In the genomic region with DNA sequence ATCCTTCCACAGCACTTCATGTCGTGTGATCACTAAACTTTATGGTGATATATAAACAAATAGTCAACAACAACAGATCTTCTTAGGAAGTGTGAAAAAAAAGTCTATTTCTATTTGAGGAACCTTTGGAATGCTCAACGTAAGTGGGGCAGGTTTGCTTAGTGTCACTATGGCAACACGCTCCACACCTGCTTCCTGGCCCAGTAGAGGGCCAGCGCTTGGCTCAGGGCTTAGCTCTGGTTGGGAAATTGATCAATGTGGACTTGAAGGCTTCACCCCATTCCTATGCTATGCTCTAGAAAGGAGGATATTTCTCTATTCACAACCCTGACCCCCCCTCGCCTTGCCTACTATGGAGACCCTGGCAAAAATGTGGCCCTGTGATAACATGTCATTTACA, we compare ENCODE assay signal across 8 mouse cellular contexts.
A peak's percentile ranks its signal among the peaks of the same experiment; 100 is the strongest.
DNase-seq lines count a peak whose midpoint lies in the region; ATAC-seq and TF ChIP-seq lines count a peak whose summit lies in the region.
"Had no signal": no experiment of that assay in that cellular context is flagged by ENCODE, and none has a peak within 500 bp of the region (broad histone marks: within the 10 kb centered on the region; RNA-seq: fewer than 3 reads in every experiment).

No protein-coding gene starts in this region.

- no peak overlapping the region for H3K4me3 ChIP-seq in neural tube, embryonic 11.5 days (ENCODE audit: low read depth, low read length)
- H3K4me3 ChIP-seq in hindbrain, embryonic 13.5 days: no peak overlapping the region
- no peak overlapping the region for H3K4me3 ChIP-seq in lung, postnatal 0 days (ENCODE audit: low read depth, low read length)
- H3K4me3 ChIP-seq in stomach, postnatal 0 days (ENCODE audit: low read depth, low read length): no peak overlapping the region
- H3K4me3 ChIP-seq: erythroblast, embryonic 14.5 days had no signal

- no peaks in the 10 kb centered on the region for H3K36me3 ChIP-seq in neural tube, embryonic 11.5 days (ENCODE audit: control insufficient read depth, insufficient read depth, low read length)
- no peaks in the 10 kb centered on the region for H3K36me3 ChIP-seq in hindbrain, embryonic 13.5 days
- no peaks in the 10 kb centered on the region for H3K36me3 ChIP-seq in lung, postnatal 0 days (ENCODE audit: insufficient read depth, low read length)
- no peaks in the 10 kb centered on the region for H3K36me3 ChIP-seq in stomach, postnatal 0 days (ENCODE audit: control insufficient read depth, insufficient read depth, low read length)

- DNase-seq in neural tube, embryonic 11.5 days (ENCODE audit: low spot score): no peak
- DNase-seq in neural tube, embryonic 10.5 days (ENCODE audit: extremely low spot score, low spot score): no peak
- peak; percentile 72 for DNase-seq in lung, postnatal 0 days (ENCODE audit: low spot score)
- peak; percentile 20 for DNase-seq in stomach, postnatal 0 days (ENCODE audit: low spot score)
- no peak for DNase-seq in spleen, postnatal 10 days (ENCODE audit: low spot score in 2 of 2)
- no peak for DNase-seq in left cerebral cortex, adult 18-20 months (ENCODE audit: low spot score in 2 of 2)

- peak; percentile 41; the same call in 1 of the 2 replicates for ATAC-seq in neural tube, embryonic 11.5 days (ENCODE audit: insufficient read depth, low FRiP score, low TSS enrichment)
- peak; percentile 75 for ATAC-seq in hindbrain, embryonic 13.5 days (ENCODE audit: low FRiP score)
- ATAC-seq in lung, postnatal 0 days: peak; percentile 90
- ATAC-seq in stomach, postnatal 0 days (ENCODE audit: low FRiP score, low TSS enrichment): peak; percentile 79

- no peak overlapping the region for H3K9ac ChIP-seq in neural tube, embryonic 11.5 days (ENCODE audit: low read length)
- no peak overlapping the region for H3K9ac ChIP-seq in hindbrain, embryonic 13.5 days
- no peak overlapping the region for H3K9ac ChIP-seq in lung, postnatal 0 days (replicated peaks; ENCODE audit: low read depth)
- no peak overlapping the region for H3K9ac ChIP-seq in stomach, postnatal 0 days (ENCODE audit: low read length)

- no peak overlapping the region for H3K4me2 ChIP-seq in neural tube, embryonic 11.5 days (ENCODE audit: low read depth)
- H3K4me2 ChIP-seq in hindbrain, embryonic 13.5 days: no peak overlapping the region
- no peak overlapping the region for H3K4me2 ChIP-seq in lung, postnatal 0 days (replicated peaks; ENCODE audit: low read depth, low read length)
- no peak overlapping the region for H3K4me2 ChIP-seq in stomach, postnatal 0 days (replicated peaks; ENCODE audit: low read depth)

- H3K4me1 ChIP-seq in neural tube, embryonic 11.5 days (ENCODE audit: control insufficient read depth, insufficient read depth, low read length): no peaks in the 10 kb centered on the region
- peaks cover 3% of the 10 kb centered on the region; the same call in 1 of the 2 replicates for H3K4me1 ChIP-seq in hindbrain, embryonic 13.5 days (replicated peaks)
- no peaks in the 10 kb centered on the region for H3K4me1 ChIP-seq in lung, postnatal 0 days (ENCODE audit: insufficient read depth, low read depth, low read length)
- no peaks in the 10 kb centered on the region for H3K4me1 ChIP-seq in stomach, postnatal 0 days (replicated peaks; ENCODE audit: control insufficient read depth, insufficient read depth)

- H3K27me3 ChIP-seq in neural tube, embryonic 11.5 days (ENCODE audit: control insufficient read depth, insufficient read depth, low read length): no peaks in the 10 kb centered on the region
- H3K27me3 ChIP-seq in hindbrain, embryonic 13.5 days: no peaks in the 10 kb centered on the region
- no peaks in the 10 kb centered on the region for H3K27me3 ChIP-seq in lung, postnatal 0 days (replicated peaks; ENCODE audit: insufficient read depth, low read length)
- H3K27me3 ChIP-seq in stomach, postnatal 0 days (ENCODE audit: control insufficient read depth, insufficient read depth, low read length): no peaks in the 10 kb centered on the region

- TF ChIP-seq CTCF in lung, postnatal 0 days (IDR thresholded peaks at IDR 0.05): peak; percentile 35
- TF ChIP-seq CTCF in stomach, postnatal 0 days (IDR thresholded peaks at IDR 0.05; ENCODE audit: low read depth): no peak

- TF ChIP-seq EP300 in lung, postnatal 0 days (IDR thresholded peaks at IDR 0.05): no peak
- no peak for TF ChIP-seq EP300 in stomach, postnatal 0 days (optimal IDR thresholded peaks at IDR 0.05)

- H3K9me3 ChIP-seq in neural tube, embryonic 11.5 days (ENCODE audit: control insufficient read depth, low read length): no peaks in the 10 kb centered on the region
- no peaks in the 10 kb centered on the region; the same call in 1 of the 2 replicates for H3K9me3 ChIP-seq in hindbrain, embryonic 13.5 days
- H3K9me3 ChIP-seq in lung, postnatal 0 days (ENCODE audit: low read length): no peaks in the 10 kb centered on the region
- H3K9me3 ChIP-seq in stomach, postnatal 0 days (ENCODE audit: control insufficient read depth, low read length): no peaks in the 10 kb centered on the region

- WGBS in neural tube, embryonic 11.5 days: 56% methylated on average over 5 of the region's 5 CpGs
- 56% methylated on average over 5 of the region's 5 CpGs for WGBS in hindbrain, embryonic 13.5 days
- 30% methylated on average over 5 of the region's 5 CpGs for WGBS in lung, postnatal 0 days
- WGBS in stomach, postnatal 0 days: 42% methylated on average over 5 of the region's 5 CpGs

- H3K27ac ChIP-seq in neural tube, embryonic 11.5 days (ENCODE audit: low read depth, low read length): no peak overlapping the region
- H3K27ac ChIP-seq in hindbrain, embryonic 13.5 days: no peak overlapping the region
- H3K27ac ChIP-seq in lung, postnatal 0 days (ENCODE audit: low read length): no peak overlapping the region
- no peak overlapping the region for H3K27ac ChIP-seq in stomach, postnatal 0 days (replicated peaks)

Comparison
In these comparisons a context has a peak if more than half of its experiments do, and no peak if none do; other contexts are left out.
1. DNase-seq: peak in lung, postnatal 0 days (single experiment) and stomach, postnatal 0 days (single experiment); none in neural tube, embryonic 11.5 days (single experiment), neural tube, embryonic 10.5 days (single experiment), spleen, postnatal 10 days (0 of 2) and left cerebral cortex, adult 18-20 months (0 of 2).
2. Peak in every context shown above with its lines, with median percentiles within 50 percentile points of each other: ATAC-seq.